Mouse (Mus musculus): Measurements from ENCODE around the gene Zfp160.

GRCm38 (mm10) chr17:21065501-21065900 lies 56.8 kb downstream of the Zfp160 start:
- TF ChIP-seq EP300 (IDR thresholded peaks at IDR 0.05; ENCODE audit: low read length) (no peak), CTCF (conservative IDR thresholded peaks at IDR 0.05 in 1 of 2, IDR thresholded peaks at IDR 0.05 in 1 of 2; ENCODE audit: low read depth in 2 of 2, low read length in 2 of 2) (no peak), RCOR1 (conservative IDR thresholded peaks at IDR 0.05; ENCODE audit: low read depth, low read length) (no peak), RAD21 (IDR thresholded peaks at IDR 0.05; ENCODE audit: low read depth, low read length) (no peak), ELF1 (IDR thresholded peaks at IDR 0.05; ENCODE audit: low read depth, low read length) (no peak), USF2 (conservative IDR thresholded peaks at IDR 0.05; ENCODE audit: low read depth, low read length) (no peak), MAX (IDR thresholded peaks at IDR 0.05; ENCODE audit: low read length) (no peak), NELFE (IDR thresholded peaks at IDR 0.05; ENCODE audit: low read depth, low read length) (no peak), TCF12 (IDR thresholded peaks at IDR 0.05; ENCODE audit: low read depth, low read length) (no peak), KAT2A (IDR thresholded peaks at IDR 0.05; ENCODE audit: insufficient replicate concordance, low read length) (no peak), TBP (conservative IDR thresholded peaks at IDR 0.05; ENCODE audit: low read depth, low read length) (no peak), ZNF384 (IDR thresholded peaks at IDR 0.05; ENCODE audit: low read depth, low read length) (no peak), POLR2AphosphoS2 (IDR thresholded peaks at IDR 0.05; ENCODE audit: low read depth, low read length) (no peak), SIN3A (IDR thresholded peaks at IDR 0.05; ENCODE audit: low read length) (no peak)
